Mouse (Mus musculus) Muller cell, postnatal 12 days (primary cell): ENCODE data around the gene Amacr.
"Not testable (repeated sequence)": the region's sequence is repeated elsewhere in the genome, so short reads cannot be mapped to it uniquely, and the experiment has no call there.

Experiments
- DNase-seq: peaks from one replicate; pipeline ENCODE4 v3.0.0-alpha.2; 2015; ENCODE audit errors: inconsistent ontology term

The Amacr gene

DNA sequence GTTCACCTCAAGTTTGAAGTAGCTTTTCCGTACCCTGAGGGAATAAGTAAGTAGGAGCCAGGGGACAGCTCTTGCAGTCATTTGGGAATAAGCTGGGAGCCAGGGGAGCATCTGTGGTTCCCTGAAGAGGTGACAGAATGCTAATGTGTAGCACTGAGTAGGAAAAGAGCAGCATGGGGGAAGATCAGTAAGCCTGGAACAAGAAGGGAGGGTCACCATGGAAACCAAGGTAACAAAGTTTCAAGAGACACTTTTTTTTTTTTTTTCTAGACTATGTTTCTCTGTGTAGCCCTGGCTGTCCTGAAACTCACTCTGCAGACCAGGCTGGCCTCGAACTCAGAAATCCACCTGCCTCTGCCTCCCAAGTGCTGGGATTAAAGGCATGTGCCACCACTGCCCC is 4.9 kb downstream of the Amacr start:
- DNase-seq = not testable (repeated sequence)

DNA sequence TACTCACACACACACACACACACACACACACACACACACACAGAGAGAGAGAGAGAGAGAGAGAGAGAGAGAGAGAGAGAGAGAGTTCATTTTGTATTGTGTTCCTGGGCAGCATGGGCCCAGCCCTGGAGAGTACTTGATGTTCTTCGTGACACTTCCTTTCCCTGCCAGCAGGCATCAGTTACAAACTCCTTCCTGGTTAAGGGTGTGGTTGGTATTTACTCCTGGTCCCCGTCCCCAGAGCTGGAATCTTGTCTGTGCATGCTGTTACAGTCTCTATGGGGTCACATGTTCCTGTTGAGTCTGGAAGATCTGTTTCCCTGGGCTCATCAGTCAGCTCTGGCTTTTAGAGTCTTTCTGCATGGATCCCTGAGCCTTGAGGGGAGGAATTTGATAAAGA is 8.9 kb downstream of the Amacr start:
- DNase-seq = no peak

DNA sequence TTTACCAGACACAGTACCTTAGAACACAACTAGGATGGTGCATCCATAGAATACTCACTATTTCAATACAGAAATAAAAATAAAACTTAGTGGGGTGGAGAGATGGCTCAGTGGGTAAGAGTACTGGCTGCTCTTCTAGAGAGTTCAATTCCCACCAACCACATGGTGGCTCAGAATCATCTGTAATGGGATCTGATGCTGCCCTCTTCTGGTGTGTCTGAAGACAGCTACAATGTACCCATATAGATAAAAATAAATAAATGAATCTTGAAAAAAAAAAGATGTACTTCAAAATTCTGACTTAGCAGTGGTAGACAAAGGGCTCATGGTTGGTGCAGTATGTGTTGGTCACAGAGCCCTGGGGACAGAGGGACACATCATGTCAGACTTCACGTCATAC is 10.0 kb downstream of the Amacr start:
- no peak for DNase-seq

DNA sequence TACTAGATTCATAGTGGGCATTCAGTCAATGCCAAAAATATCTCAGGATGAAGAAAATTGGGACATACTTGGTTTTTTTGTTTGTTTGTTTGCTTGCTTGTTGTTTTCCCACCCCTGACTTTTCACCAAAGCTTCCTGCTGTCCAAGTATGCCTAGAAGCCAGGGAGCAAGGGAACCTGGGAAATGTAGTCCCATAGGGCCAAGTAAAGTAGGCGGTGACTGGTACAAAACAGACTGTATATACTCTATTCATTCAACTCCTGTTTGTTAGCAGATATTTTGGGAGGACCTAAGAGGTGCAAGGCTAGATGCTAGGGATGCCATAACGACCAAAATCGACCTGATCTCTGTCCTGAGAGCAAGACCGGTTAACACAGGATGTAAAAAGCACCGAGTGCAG is 18.3 kb downstream of the Amacr start:
- no peak for DNase-seq

DNA sequence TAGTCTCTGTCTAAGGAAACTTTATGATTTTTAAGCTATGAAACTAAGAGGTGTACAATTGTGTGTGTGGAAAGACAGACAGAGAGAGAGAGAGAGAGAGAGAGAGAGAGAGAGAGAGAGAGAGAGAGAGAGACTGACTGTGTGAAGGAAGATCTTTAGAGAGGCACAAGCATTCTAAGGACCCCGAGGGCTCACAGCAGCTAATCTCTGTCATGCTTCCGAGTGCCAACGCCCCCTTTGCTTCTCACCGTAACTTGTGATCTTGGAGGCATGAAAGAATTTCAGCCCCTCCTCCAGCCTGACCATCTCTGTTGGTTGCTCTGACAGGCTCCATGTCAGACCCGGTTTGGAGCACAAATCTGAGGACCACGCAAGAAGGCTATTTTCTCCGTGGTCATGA is 18.9 kb downstream of the Amacr start, which contains the start of gene Slc45a2:
Slc45a2 (plus strand) TSS at position 301 of the 400 bp plus-strand sequence.
- DNase-seq = no peak

GRCm38 (mm10) chr15:11003791-11004190 is 22.2 kb downstream of the Amacr start:
- no peak for DNase-seq

DNA sequence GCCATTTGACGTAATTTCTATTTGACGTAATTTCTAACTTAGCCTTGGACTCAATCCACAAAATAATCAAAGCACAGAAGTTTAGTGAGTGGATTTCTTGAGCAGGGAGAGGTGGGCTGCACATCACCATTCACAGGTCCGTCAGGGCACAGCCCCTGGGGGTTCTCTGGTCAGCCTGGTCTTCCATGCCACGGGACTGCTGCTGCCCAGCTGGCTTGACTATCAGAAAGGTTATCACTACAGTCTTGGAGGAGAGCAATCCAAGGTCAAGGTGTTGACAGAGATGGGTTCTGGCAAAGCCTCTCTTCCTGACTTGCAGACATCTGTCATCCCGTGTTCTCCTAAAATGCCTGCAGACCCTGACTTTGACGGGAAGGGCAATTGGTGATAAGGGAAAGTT is 23.1 kb downstream of the Amacr start:
- DNase-seq = no peak

GRCm38 (mm10) chr15:11008756-11009155 is 27.2 kb downstream of the Amacr start:
- no peak for DNase-seq

GRCm38 (mm10) chr15:11010976-11011548 is 29.5 kb downstream of the Amacr start:
- no peak for DNase-seq

DNA sequence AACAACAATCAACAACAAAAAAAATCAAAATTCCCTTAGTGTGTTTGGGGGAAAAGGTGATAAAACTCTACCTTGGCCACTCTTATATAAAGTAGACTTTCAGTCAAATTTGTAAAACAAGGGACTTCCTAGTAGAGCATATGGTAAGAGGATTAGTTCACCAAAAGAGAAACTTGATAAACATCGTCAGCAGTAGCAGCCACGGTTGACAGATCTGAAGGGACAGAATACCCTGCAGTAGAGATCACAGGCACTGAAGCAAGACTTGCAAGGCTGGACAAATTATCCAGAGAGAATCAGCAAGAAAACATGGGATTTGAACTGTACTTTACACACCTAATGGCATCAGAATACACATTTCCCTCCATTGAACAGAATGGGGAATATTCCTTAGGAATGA is 33.4 kb downstream of the Amacr start:
- DNase-seq = no peak

- no peak for DNase-seq
Observed at GRCm38 (mm10) chr15:11026801-11027561, 45.4 kb downstream of the Amacr start.

DNA sequence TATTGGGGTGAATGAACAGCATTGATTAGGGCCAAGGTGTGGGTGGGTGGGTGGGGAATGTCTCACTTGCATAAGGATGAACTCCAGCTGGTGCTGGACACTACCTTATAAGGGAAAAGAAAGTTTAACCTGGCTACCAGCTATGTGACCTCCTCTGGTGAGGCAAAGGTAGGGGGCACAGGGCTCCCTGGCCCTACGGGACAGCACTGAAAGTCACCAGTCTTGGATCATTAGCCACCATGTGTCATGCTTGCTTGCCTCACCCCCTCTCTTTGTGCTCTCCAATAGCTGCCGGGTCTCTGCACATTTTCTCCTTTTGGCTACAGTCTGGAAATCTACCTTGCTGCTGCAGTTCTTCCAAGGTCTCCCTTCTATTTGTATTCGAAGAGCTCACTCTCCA is 48.6 kb downstream of the Amacr start:
- no peak for DNase-seq

DNA sequence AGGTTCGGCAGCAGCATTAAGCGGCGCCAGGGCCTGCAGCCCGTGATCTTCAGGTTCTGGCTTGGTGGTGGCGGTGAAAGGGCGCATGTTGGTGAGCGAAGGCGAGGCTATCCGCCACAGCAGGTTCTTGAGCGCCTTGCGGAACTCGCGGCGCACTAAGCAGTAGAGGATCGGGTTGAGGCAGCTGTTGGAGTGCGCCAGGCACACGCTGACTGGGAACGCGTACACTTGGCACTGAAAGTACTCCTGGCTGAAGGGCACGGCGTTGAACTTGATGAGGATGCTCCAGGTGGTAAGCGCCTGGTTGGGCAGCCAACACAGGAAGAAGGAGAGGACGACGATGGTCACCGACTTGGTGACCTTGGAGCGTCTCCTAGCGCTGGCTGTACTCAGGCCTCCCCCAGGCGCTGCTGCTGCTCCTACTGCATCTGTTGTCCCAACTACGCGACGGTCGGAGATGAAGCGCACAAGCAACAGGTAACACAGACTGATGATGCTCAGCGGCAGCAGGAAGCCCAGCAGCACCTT is 54.5 kb downstream of the Amacr start:
- no peak for DNase-seq

DNA sequence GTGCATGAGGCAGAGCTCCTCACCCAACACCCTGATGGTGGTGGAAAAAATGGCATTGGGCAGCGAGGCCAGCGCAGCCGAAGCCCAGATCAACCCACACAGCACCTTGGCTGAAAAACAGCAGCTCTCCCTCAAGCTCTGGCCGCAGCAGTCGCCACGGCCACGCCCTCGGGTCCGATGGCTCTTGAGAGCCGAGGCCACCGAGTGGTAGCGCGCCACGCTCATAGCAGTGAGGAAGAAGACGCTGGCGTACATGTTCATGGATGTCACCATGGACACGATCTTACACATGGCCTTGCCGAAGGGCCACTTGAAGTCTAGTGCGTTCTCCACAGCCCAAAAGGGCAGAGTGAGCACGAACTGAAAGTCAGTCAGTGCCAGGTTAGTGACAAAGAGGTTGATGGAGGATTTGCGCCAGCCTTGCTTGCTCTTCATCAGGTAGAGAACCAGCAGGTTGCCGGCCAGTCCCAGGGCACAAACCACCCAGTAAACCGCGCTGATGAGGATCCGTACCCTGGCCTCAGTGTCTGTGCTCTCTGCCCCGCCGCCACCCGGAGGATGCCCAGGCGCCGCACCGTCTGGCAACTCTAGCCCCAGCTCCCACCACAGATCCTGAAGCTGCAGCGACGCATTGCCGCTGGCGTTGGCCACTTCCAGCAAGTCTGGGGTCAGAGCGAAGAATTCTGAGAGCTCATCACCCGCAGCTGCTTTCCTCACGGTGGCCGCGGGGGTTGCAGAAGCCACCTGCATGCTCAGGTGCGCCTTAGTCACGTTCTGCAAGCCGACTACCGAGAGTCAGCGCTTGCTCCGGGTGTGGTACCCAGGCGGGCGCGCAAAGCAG is 55.2 kb downstream of the Amacr start:
- DNase-seq = peak; percentile 45

DNA sequence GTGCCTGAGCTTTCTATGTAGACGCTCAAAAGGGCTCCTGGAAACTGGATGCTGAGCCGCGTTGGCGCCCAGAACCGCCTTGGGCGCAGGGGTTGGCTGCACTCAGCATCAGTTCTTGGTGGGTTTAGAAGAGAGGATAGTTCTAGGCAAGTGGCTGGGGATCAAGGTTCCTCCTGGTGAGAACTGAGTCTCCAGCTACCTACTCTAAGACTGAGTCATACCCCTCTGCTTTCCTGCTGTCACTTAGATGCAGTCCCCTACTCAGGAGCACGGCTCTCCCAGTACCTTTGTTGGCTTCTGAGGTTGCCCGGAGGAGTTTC is 55.8 kb downstream of the Amacr start:
- peak; percentile 27 for DNase-seq

- peak; percentile 68 for DNase-seq
Observed at GRCm38 (mm10) chr15:11037711-11038110, 56.2 kb downstream of the Amacr start, which contains the start of gene Rxfp3. Gene Rxfp3, minus strand, starts transcription at chr15:11037991.

- DNase-seq = peak; percentile 45
Observed at GRCm38 (mm10) chr15:11038476-11038875, 56.9 kb downstream of the Amacr start.

DNA sequence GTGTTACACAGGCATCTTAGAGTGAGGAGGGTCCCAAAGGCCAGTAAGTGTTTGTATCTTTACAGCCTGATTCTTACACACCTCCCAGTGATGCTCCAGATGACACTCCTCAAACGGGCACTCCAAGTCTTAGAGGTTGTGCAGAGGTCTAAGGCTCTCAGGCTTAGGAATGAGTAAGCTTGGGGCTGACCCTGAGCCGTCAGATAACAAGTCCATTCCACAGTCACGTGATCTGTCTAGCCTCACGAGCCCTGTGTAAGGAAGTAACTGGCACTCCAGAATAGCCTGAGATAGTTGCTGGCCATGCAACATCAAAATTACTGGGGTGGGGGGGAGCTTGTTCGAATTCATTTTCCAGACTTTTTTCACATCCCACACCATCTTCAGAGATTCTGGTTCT is 58.5 kb downstream of the Amacr start:
- DNase-seq = no peak

DNA sequence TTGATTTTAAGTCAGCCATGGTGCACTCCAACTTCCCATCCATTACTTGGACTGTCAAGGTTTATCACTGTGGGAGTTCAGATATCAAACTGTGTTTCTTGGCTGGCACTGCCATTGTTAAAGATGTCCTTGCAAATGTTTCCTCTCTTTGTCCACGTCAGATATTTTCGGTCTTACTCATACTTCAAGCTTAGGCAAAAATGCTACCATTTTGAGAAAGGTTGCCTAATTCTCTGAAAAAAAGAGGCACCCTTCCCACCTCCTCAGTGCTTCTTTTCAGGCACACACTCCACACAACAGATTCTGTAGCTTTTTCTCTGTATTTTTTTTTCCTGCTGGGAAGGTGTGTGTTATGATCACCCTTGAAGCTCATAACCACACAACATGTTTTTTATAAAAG is 59.7 kb downstream of the Amacr start:
- DNase-seq = no peak

GRCm38 (mm10) chr15:11042828-11043227 is 61.3 kb downstream of the Amacr start:
- peak; percentile 82 for DNase-seq
